Mouse (Mus musculus) G1E (cell line): ENCODE results near the gene Peak1.

ENCODE experiments used
- CTCF ChIP-seq: IDR thresholded peaks from 2 replicates; pipeline ENCODE4 v1.5.1; 2012; ENCODE audit warnings: low read depth, low read length, inconsistent platforms, mixed read lengths
- GATA1 ChIP-seq: IDR thresholded peaks from 2 replicates; pipeline ENCODE4 v1.6.1; 2012; ENCODE audit warnings: borderline replicate concordance, low read length, inconsistent platforms, mixed read lengths
- POLR2AphosphoS5 ChIP-seq: IDR thresholded peaks from 2 replicates; pipeline ENCODE4 v1.6.1; 2012; ENCODE audit warnings: low read depth, low read length, inconsistent platforms; ENCODE audit not compliant: insufficient replicate concordance
- TAL1 ChIP-seq: conservative IDR thresholded peaks from 2 replicates; pipeline ENCODE4 v1.6.1; 2012; ENCODE audit warnings: low read depth, low read length, inconsistent platforms, mixed read lengths

DNA sequence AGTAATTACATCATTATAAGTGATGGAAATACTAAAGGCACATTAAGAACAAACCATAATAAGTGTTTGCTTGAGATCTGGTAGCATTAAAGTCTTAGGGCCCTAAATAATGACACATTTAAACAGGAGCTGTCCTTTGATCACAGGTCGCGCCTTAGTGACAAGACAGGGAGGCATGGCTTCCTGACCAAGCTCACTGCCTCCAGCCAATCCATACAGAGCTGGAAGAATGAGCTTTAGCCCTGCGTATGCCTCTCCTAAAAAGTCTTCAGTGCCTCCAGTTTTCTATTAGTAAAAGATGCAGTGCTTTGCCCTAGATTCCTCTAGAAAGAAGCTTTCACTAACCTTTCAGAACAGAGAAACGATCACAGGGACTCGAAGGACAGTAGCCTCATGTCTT lies 182.6 kb downstream of the Peak1 start:
- TF ChIP-seq CTCF (no peak), GATA1 (no peak), TAL1 (no peak), POLR2AphosphoS5 (no peak)
